In the genomic region with DNA sequence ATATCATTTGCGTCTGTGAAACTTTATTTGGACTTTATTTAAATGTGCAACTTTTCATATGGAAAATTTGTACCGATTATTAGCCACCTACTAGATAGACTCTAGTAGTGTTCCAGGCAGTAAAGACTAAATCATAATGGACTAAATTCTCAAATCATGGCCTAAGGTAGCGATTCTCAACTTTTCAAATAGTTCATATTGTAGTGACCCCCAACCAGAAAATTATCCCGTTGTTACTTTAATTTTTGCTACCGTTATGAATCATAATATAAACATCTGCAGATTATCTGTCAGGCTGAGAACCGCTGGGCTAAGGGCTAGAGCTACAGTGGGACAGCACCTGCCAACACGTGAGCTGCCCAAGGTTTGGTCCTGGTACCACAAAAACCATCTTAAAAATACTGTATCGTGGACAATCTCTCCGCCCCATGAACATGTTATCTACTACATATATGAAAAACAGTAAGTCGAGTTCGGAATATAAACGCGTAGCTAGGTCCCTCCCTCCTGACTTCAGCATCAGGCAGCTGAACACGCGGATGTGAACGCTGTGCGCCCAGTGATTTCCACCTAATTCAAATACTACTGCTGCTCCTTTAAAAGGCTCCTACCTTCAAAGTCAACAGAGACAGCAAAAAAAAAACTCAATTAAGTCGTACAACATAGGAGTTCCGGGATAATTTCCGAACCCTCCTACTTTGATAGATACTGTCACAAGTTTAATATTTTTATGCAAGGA, we compare ENCODE assay signal across 8 mouse cellular contexts. TPM values are rescaled to one million over a fixed set of nuclear protein-coding genes. Genes with fewer than 3 reads are reported as not detected.
A peak's percentile ranks its signal among the peaks of the same experiment; 100 is the strongest.
DNase-seq lines count a peak whose midpoint lies in the region; ATAC-seq and TF ChIP-seq lines count a peak whose summit lies in the region.

No protein-coding gene starts in this region.

- 0 out of 2 replicates have a peak overlapping the region, but pooled peaks have one; percentile 87 for H3K27ac ChIP-seq in kidney, postnatal 0 days
- no peak overlapping the region for H3K27ac ChIP-seq in forebrain, embryonic 14.5 days (ENCODE audit: low read depth, low read length)
- no peak overlapping the region for H3K27ac ChIP-seq in liver, embryonic 13.5 days

- TF ChIP-seq CTCF in kidney, postnatal 0 days (IDR thresholded peaks at IDR 0.05; ENCODE audit: low read depth), result no peak

- H3K4me2 ChIP-seq in kidney, postnatal 0 days (ENCODE audit: low read length), result peak overlapping the region; percentile 95
- H3K4me2 ChIP-seq in forebrain, embryonic 14.5 days (ENCODE audit: low read length), result peak overlapping the region; percentile 96
- H3K4me2 ChIP-seq in liver, embryonic 13.5 days, result peak overlapping the region; percentile 96

- H3K4me3 ChIP-seq in kidney, postnatal 0 days (replicated peaks; ENCODE audit: low read depth, low read length), result peak overlapping the region; percentile 79
- H3K4me3 ChIP-seq in forebrain, embryonic 14.5 days (ENCODE audit: low read depth, low read length), result peak overlapping the region; percentile 86
- H3K4me3 ChIP-seq in liver, embryonic 13.5 days (replicated peaks), result peak overlapping the region; percentile 93

- 10% methylated on average over 20 of the region's 20 CpGs for WGBS in kidney, postnatal 0 days
- WGBS in forebrain, embryonic 14.5 days, result 11% methylated on average over 20 of the region's 20 CpGs
- WGBS in liver, embryonic 13.5 days (ENCODE audit: insufficient replicate concordance), result 4% methylated on average over 20 of the region's 20 CpGs

- ATAC-seq in kidney, postnatal 0 days (replicated peaks; ENCODE audit: low FRiP score, low read depth), result no peak
- ATAC-seq in forebrain, embryonic 14.5 days, result no peak
- no peak for ATAC-seq in liver, embryonic 13.5 days (ENCODE audit: low read depth)

- peaks cover 10% of the 10 kb centered on the region; the same call in 1 of the 2 replicates for H3K36me3 ChIP-seq in kidney, postnatal 0 days (ENCODE audit: insufficient read depth, low read length)
- peaks cover 23% of the 10 kb centered on the region for H3K36me3 ChIP-seq in forebrain, embryonic 14.5 days (ENCODE audit: control insufficient read depth, insufficient read depth, low read length)
- peaks cover 33% of the 10 kb centered on the region for H3K36me3 ChIP-seq in liver, embryonic 13.5 days

- H3K9ac ChIP-seq in kidney, postnatal 0 days (ENCODE audit: low read depth, low read length), result peak overlapping the region; percentile 74
- H3K9ac ChIP-seq in forebrain, embryonic 14.5 days (ENCODE audit: low read length), result peak overlapping the region; percentile 83
- H3K9ac ChIP-seq in liver, embryonic 13.5 days, result peak overlapping the region; percentile 88

- H3K9me3 ChIP-seq in kidney, postnatal 0 days (replicated peaks; ENCODE audit: low read length), result no peaks in the 10 kb centered on the region
- no peaks in the 10 kb centered on the region for H3K9me3 ChIP-seq in forebrain, embryonic 14.5 days (replicated peaks; ENCODE audit: control insufficient read depth, low read length)
- H3K9me3 ChIP-seq in liver, embryonic 13.5 days (replicated peaks), result no peaks in the 10 kb centered on the region

- peaks cover 6% of the 10 kb centered on the region; the same call in 1 of the 2 replicates for H3K4me1 ChIP-seq in kidney, postnatal 0 days (replicated peaks; ENCODE audit: insufficient read depth, low read length)
- peaks cover 4% of the 10 kb centered on the region for H3K4me1 ChIP-seq in forebrain, embryonic 14.5 days (ENCODE audit: control insufficient read depth, insufficient read depth, low read length)
- H3K4me1 ChIP-seq in liver, embryonic 13.5 days (replicated peaks), result peaks cover 55% of the 10 kb centered on the region

- no peaks in the 10 kb centered on the region for H3K27me3 ChIP-seq in kidney, postnatal 0 days (ENCODE audit: insufficient read depth, low read length)
- no peaks in the 10 kb centered on the region for H3K27me3 ChIP-seq in forebrain, embryonic 14.5 days (replicated peaks; ENCODE audit: control insufficient read depth, insufficient read depth, low read length)
- H3K27me3 ChIP-seq in liver, embryonic 13.5 days, result no peaks in the 10 kb centered on the region

- peak; percentile 35 for DNase-seq in kidney, postnatal 0 days (ENCODE audit: low spot score)
- DNase-seq in kidney, adult 18-20 months, result no peak
- DNase-seq in NIH3T3 (ENCODE audit: low read depth), result peak; percentile 33
- DNase-seq in forebrain, embryonic 14.5 days (ENCODE audit: low spot score), result peak; percentile 28
- DNase-seq in liver, embryonic 13.5 days, result peak; percentile 23
- DNase-seq in right cerebral cortex, postnatal 4 days, result no peak
- DNase-seq in cerebellum, postnatal 4 days (ENCODE audit: low spot score in 2 of 2), result no peak
- DNase-seq in adrenal gland, postnatal 4 days (ENCODE audit: low spot score in 2 of 2), result no peak

RNA-seq across cellular contexts. Expression of gene Ddx21, which starts 0.9 kb away (rescaled TPM):
- 15.7 and 16.6 TPM in 2 replicates for polyA plus RNA-seq in kidney, postnatal 0 days (2015; fragmentation: Nextera tagmentation; extraction: Ambion mirVana)
- polyA plus RNA-seq in forebrain, embryonic 14.5 days (2014; fragmentation: Nextera tagmentation; extraction: Ambion mirVana), result 20.6 and 22.5 TPM in 2 replicates
- 26.3 and 32.2 TPM in 2 replicates for polyA plus RNA-seq in liver, embryonic 13.5 days (2015; fragmentation: Nextera tagmentation; extraction: Ambion mirVana)
- total RNA-seq in adrenal gland, postnatal 4 days (2021), result 10 to 100 TPM; 57.3 to 62.6 TPM

RNA-seq across cellular contexts. Expression of gene Kif1bp, which starts 23.0 kb away (rescaled TPM):
- polyA plus RNA-seq in kidney, postnatal 0 days (2015; fragmentation: Nextera tagmentation; extraction: Ambion mirVana), result 29.1 and 33.8 TPM in 2 replicates
- polyA plus RNA-seq in forebrain, embryonic 14.5 days (2014; fragmentation: Nextera tagmentation; extraction: Ambion mirVana), result 74.4 and 74.9 TPM in 2 replicates
- 12.9 and 13.7 TPM in 2 replicates for polyA plus RNA-seq in liver, embryonic 13.5 days (2015; fragmentation: Nextera tagmentation; extraction: Ambion mirVana)
- total RNA-seq in adrenal gland, postnatal 4 days (2021), result 10 to 100 TPM; 39.2 to 42.1 TPM

RNA-seq across cellular contexts. Expression of gene Ddx50, which starts 49.8 kb away (rescaled TPM):
- polyA plus RNA-seq in kidney, postnatal 0 days (2015; fragmentation: Nextera tagmentation; extraction: Ambion mirVana), result 107 and 109 TPM in 2 replicates
- polyA plus RNA-seq in forebrain, embryonic 14.5 days (2014; fragmentation: Nextera tagmentation; extraction: Ambion mirVana), result 93.8 and 118 TPM in 2 replicates
- 39.3 and 50.7 TPM in 2 replicates for polyA plus RNA-seq in liver, embryonic 13.5 days (2015; fragmentation: Nextera tagmentation; extraction: Ambion mirVana)
- total RNA-seq in adrenal gland, postnatal 4 days (2021), result 100 to 1,000 TPM; 141 to 143 TPM

Comparison
In these comparisons a context has a peak if more than half of its experiments do, and no peak if none do; other contexts are left out.
1. DNase-seq: peak in kidney, postnatal 0 days (single experiment), NIH3T3 (single experiment), forebrain, embryonic 14.5 days (single experiment) and liver, embryonic 13.5 days (single experiment); none in kidney, adult 18-20 months (single experiment), right cerebral cortex, postnatal 4 days (single experiment), cerebellum, postnatal 4 days (0 of 2) and adrenal gland, postnatal 4 days (0 of 2).
2. Peak in every context shown above with its lines, with median percentiles within 50 percentile points of each other: H3K4me2 ChIP-seq, H3K4me3 ChIP-seq and H3K9ac ChIP-seq.